Mouse (Mus musculus) brain, embryonic 14.5 days (tissue): ENCODE results near the gene Gdf3. TPM values are rescaled to one million over a fixed set of nuclear protein-coding genes. Genes with fewer than 3 reads are reported as not detected.

ENCODE experiments used
- DNase-seq: peaks from one replicate; pipeline ENCODE4 v3.0.0-alpha.2; 2011; ENCODE audit warnings: low read depth
- CTCF ChIP-seq: fragments of 200-500 bp; IDR thresholded peaks from 2 replicates; pipeline ENCODE4 v1.5.1; 2012; ENCODE audit warnings: inconsistent platforms, mild to moderate bottlenecking, moderate library complexity, borderline replicate concordance; ENCODE audit not compliant: insufficient read depth, insufficient read length; ENCODE audit errors: extremely low read depth
- POLR2A ChIP-seq: fragments of 200-500 bp; IDR thresholded peaks from 2 replicates; pipeline ENCODE4 v1.6.1; 2012; ENCODE audit warnings: mild to moderate bottlenecking, inconsistent platforms, borderline replicate concordance; ENCODE audit not compliant: poor library complexity, insufficient read depth, insufficient read length, severe bottlenecking; ENCODE audit errors: extremely low read depth
- polyA plus RNA-seq: library from polyadenylated mRNA; depleted of rRNA; stranded (reverse); fragments of >200 nt; gene quantifications from 2 replicates; pipeline ENCODE4 v1.2.3, GENCODE M21; 2012; rRNA removed

Gene Gdf3
- polyA plus RNA-seq, 1 experiment = not detected

GRCm38 (mm10) chr6:122556959-122557561, 52.8 kb downstream of the Gdf3 start:
- peak; percentile 89 for DNase-seq

More at GRCm38 (mm10) chr6:122556959-122557561, 52.8 kb downstream of the Gdf3 start:
- TF ChIP-seq POLR2A (no peak), CTCF (peak; percentile 75; the same call in 1 of the 2 replicates)

Other genes with a start within 250 kb of the Gdf3 start
- 115 and 127 TPM in 2 replicates for gene Rimklb, start 111.3 kb downstream of the Gdf3 start, polyA plus RNA-seq
- 2.0 TPM in 2 replicates for gene Mfap5, start 104.2 kb downstream of the Gdf3 start, polyA plus RNA-seq
- 0.25 and 0.75 TPM in 2 replicates for gene Aicda, start 56.3 kb downstream of the Gdf3 start, polyA plus RNA-seq
- 1.9 and 3.5 TPM in 2 replicates for gene Apobec1, start 7.6 kb downstream of the Gdf3 start, polyA plus RNA-seq
- not detected in 2 replicates for gene Dppa3, start 16.3 kb upstream of the Gdf3 start, polyA plus RNA-seq
- gene Nanog, start 97.4 kb upstream of the Gdf3 start, polyA plus RNA-seq = 0.22 and 0.23 TPM in 2 replicates
- 25.9 and 36.3 TPM in 2 replicates for gene Slc2a3, start 191.6 kb upstream of the Gdf3 start, polyA plus RNA-seq
- 5.9 and 12.5 TPM in 2 replicates for gene Foxj2, start 209.8 kb upstream of the Gdf3 start, polyA plus RNA-seq
- 1.3 TPM in 2 replicates for gene C3ar1, start 246.1 kb upstream of the Gdf3 start, polyA plus RNA-seq